Mouse (Mus musculus) frontal cortex, adult (tissue): ENCODE results near the gene Hbs1l.
A peak's percentile ranks its signal among the peaks of the same experiment; 100 is the strongest.

Experiments
- ATAC-seq: cut with Nextera tagmentation; 2 replicates; pipeline ENCODE4 v1.9.2; 2017; ENCODE audit warnings: mild to moderate bottlenecking, moderate library complexity, mixed read lengths; ENCODE audit not compliant: low TSS enrichment

Gene Hbs1l

DNA sequence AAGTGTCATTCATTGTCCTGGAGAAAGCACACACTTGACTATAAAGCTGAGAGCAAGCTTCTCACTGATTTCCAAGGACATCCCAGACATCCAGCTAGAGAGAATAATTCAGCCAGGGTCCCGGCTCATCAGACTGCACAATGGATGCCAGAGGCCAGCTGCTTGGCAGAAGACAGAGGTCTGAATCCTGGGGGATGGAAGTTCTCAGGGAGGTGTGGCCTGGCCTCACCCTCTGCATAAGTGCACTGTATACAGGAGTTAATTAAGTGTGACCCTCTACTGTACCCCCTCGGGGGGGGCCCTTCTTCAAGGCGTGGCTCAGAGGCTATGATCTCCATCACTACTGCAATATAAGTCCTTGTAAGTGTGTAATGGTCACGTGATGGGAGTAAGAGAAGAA lies 105.5 kb downstream of the Hbs1l start:
- 0 out of 2 replicates have a peak, but pooled peaks have one; percentile 6 for ATAC-seq

DNA sequence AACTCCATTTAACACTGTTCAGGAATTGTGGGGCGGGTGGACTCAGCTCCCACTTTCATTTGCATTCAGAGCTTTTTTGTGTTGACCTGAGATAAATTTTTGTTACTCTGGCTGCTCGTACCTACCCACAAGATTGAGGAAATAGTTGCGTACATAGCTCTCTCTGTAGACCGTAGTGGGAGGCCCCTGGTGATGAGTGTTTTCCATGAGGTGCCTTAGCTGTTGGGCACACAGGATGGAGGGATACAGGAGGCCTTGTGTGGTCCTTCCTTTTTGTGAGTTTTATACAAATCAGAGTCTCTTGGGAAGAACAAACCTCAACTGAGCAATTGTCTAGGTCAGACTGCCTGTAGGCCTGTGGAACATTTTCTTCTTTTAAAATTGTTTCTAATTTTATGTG lies 109.0 kb downstream of the Hbs1l start:
- no peak for ATAC-seq

DNA sequence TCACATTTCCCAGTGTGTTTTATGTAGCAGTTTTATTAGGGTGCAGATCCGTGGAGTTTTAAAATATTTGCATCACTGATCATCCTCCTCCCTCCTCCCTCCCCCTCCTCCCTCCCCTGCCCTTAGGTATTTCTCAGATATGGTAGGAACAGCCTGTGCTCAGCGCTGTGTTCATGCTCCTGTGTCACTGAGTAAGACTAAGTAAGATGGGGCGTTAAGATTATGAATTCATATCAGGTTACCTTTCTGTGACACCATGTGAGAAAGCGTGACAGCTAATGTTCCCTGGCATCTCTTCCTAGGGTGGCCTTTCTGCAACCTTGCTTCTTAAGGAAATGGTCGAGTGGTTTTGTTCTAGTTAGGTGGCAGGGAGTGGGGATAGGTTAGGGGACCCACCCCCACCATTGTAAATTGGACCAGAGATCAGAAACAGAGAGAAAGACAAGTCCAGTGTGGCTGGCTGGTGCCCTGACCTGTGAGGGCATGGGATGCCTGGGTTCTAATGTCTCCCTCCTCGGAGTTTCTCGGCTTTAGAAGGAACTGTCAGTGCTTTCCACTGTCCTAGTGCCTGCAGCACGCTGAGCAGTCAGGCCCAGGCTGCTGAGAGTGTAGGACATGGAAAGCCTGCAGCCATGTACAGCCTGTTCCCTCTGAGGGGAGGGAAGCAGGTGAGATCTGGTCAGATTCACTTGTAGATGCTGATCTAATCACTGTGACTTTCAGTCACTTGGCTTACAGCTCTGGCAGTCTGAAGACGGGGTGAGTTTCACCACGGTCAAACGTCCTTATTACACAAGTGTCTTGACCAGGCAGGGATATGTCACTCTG lies 110.1 kb downstream of the Hbs1l start:
- no peak for ATAC-seq

DNA sequence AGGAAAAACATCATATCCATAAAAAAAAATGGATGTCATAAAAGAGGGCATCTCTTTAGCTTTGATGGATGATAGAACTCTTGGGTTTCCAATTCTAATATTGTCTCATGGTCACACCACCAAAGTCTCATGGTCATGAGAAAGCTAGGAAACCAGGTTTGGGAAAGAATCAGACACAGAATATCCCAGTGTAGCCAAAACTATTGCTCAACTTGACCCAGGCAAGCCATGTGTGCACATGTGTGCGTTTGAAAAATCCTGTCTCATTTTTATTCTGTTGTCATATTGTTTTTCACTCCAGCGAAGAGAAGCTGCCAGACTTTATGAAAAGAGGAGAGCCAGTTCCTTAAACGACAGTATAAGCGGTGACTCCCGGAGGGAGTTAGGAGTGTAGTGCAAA lies 114.9 kb downstream of the Hbs1l start:
- no peak for ATAC-seq

DNA sequence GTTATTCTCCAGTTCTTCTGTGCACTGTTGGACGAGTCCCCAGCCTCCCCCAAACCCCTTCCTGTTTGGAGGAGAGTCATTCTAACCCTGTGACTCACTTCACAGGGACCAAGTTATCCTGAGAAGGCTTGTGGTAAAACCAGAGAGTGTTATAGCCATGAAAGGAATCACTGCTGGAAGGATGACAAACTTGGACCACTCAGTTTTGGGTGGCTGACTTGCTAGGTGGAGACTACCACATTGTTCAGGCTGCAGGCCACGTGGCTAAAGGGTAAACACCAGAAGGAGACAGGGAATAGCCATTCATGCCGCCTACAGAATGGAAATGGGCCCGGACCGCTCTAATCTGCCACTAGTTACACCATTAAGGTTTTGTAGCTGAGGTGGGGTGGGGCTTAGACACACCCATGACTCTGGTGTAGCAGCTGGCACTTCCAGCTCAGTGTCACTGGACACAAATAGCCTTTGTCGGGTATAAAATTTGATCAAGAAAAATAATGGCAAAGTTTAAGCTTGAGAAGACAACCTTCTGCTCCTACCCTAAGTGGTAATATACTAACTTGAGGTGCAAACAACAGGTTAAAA lies 115.9 kb downstream of the Hbs1l start:
- peak; percentile 55 for ATAC-seq

DNA sequence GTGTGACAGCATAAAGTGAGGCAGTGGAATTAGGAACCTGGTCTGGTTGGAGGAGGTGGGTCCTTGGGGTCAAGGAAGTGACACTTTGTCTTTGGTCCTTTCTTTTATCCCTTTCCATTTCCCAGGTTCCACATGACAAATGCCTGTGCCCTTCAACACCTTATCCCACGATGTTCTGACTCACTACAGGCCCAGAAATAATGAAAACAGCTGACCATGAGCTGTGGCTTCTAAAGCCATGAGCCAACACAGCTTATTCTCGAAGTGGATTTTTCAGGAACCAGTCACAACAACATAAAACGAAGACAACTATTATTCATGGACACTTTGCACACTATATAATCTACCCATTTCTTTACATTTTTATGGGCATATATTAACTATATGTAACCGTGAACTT lies 119.3 kb downstream of the Hbs1l start:
- no peak for ATAC-seq

DNA sequence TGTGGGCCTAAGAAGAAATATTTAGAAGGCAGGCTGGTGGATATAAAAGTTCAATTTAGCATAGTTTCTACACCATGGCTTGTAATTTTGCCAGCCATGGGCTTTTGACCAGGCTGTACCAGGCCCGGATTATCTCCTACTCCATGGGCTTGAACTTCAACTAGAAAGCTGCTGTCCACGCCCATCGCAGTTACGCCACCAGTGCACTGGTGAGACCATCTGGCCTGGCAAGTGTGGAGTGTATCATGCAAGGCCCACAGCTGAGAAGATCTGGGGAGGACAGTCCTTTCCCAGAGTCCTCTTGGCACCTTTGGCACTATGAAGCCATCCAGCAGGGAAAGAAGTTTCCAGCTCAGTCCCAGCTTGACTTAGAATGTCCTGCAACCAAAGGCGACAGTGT lies 120.4 kb downstream of the Hbs1l start:
- ATAC-seq = no peak
